Mouse (Mus musculus): Measurements from ENCODE around the gene Ptprn2.
A peak's percentile ranks its signal among the peaks of the same experiment; 100 is the strongest.

Gene Ptprn2

GRCm38 (mm10) chr12:116587548-116587947 is 102.0 kb downstream of the Ptprn2 start:
- DNase-seq (ENCODE audit: extremely low read depth, insufficient read length, low spot score) = no peak

DNA sequence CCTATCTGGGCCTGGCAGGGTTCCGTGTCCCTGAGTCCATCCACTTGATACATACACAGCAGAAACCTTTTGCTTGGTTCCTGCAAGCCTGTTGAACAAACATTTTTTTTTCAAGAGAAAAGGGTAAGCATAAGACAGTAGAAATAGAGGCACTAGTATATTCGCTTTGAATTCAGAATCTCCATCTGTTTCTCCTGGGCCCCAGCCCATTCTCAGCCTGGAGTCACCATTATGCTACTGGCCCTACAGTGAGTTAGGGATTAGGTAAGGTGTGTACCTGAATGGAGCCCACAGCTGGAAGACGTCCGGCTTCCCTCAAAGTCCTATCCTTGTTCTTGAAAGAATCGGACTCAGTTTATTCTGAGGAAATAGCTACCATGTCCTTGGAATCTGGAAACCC is 104.6 kb downstream of the Ptprn2 start:
- no peak for DNase-seq (ENCODE audit: extremely low read depth, insufficient read length, low spot score)

- DNase-seq (ENCODE audit: extremely low read depth, insufficient read length, low spot score) = no peak
Measured at GRCm38 (mm10) chr12:116594457-116594856, 108.9 kb downstream of the Ptprn2 start.

GRCm38 (mm10) chr12:116594866-116595610 is 109.5 kb downstream of the Ptprn2 start:
- DNase-seq (ENCODE audit: extremely low read depth, insufficient read length, low spot score) = no peak

DNA sequence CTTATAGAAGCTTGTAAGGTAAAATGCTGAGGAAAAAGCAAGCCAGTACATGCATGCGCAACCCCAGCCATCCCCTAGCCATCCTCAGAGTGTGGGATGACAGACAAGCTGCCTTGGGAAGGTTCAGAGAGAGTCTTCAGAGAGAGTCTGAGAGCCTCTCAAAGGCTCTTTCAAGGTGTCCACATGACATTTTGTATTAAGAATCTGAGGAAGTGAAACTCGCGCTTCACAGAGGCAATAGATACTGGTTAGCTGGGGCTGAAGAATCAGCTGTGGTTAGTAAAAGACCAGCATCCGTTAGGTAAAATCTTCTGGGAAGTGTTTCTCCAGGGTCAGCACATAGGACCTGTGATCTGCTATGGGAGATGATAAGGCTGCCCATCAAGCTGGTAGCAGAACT is 110.2 kb downstream of the Ptprn2 start:
- no peak for DNase-seq (ENCODE audit: extremely low read depth, insufficient read length, low spot score)

GRCm38 (mm10) chr12:116596993-116597392 is 111.5 kb downstream of the Ptprn2 start:
- DNase-seq (ENCODE audit: extremely low read depth, insufficient read length, low spot score) = no peak

DNA sequence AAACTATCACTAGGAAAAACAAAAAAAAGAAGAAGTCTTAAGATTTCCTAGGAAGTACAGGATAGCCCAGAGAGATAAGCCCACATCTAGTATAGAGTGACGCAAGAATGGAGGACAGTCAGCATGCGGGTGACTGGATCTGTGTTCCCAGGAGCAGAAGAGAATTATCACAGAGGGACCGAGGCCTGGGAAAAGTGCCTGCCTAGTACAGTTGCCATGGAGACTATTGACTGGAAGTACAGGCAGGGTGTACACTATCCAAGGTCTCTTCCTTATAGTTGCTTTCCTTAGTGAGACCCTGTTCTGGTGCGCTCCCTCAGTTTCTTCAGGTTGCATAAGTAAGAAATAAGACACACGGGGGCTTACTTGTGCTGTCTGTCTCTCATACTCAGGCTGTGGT is 112.2 kb downstream of the Ptprn2 start:
- DNase-seq (ENCODE audit: extremely low read depth, insufficient read length, low spot score) = no peak

DNA sequence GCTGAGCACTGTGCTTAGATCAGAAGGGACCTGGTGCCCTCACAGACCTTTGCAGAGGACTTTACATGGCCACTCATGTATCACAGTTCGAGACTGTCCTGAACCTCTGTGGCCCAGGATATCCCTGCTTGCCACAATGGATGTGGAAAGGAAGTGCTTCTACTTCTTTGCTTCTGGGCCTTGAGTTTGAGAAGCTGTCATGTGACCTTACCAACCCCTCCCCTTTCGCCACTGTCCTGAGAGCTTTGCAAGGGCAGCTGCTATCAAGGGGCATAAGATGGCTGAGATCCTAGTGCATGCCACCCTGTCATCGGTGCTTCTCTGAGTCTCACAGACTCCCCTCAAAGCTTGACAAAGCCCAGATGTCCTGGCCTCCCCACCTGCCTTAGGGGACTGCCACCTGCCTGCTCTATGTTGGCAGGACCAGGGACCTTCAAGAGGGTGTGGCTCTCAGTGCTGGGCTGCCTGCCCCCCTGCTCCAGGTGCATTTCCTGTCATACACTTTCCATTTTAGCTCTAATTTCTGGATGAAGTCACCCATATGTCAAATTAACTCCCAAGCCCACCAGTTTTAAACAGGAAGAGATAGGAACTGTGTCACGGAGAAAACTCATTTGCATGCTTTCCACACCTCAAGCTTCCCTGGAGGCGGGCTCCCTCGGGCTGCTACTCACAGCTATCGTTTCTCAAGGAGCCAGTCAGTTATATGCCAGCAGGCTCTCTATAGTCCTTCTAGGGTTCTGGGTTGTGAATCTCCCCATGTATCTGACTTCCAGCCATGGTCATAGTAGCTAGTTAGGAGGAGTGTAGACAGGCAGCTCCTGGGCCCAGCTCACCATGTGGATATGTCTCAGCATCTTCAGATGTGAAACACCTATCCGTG is 112.8 kb downstream of the Ptprn2 start:
- DNase-seq (ENCODE audit: extremely low read depth, insufficient read length, low spot score) = no peak

GRCm38 (mm10) chr12:116599537-116599936 is 114.0 kb downstream of the Ptprn2 start:
- DNase-seq (ENCODE audit: extremely low read depth, insufficient read length, low spot score) = no peak

DNA sequence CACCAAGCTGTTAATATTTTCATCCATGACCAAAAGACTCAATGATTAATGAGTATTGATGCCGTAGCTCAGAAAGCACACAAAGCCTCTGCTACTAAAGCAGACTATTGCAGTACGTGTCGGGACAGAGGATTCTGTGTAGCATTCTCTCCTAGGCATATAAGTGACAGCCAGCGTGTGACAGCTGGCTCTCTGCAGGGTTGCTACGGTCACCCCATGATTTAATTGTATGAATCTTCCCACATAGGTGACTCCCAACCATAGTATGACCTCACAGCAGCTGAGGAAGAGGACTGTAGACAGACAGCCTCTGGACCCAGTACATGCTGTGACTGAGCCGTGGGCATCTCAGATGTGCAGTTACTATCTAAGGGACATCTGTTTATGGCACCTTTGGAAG is 114.5 kb downstream of the Ptprn2 start:
- DNase-seq (ENCODE audit: extremely low read depth, insufficient read length, low spot score) = no peak

DNA sequence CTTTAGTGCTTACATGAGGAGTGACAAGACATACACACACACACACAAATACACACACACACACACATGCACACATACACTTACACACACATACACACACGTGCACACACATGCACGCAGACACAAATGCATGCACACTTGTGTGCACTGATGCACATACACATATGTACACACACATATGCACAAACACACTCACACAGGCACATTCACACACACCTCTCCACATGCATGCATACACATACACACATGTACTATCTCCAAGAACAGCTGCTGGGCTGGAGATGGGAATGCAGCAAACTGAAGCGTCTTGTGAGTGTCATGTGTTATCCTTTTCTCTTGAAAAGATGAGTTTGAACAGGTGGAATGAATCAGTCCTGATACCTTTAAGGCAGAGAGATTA is 115.9 kb downstream of the Ptprn2 start:
- DNase-seq (ENCODE audit: extremely low read depth, insufficient read length, low spot score) = no peak

DNA sequence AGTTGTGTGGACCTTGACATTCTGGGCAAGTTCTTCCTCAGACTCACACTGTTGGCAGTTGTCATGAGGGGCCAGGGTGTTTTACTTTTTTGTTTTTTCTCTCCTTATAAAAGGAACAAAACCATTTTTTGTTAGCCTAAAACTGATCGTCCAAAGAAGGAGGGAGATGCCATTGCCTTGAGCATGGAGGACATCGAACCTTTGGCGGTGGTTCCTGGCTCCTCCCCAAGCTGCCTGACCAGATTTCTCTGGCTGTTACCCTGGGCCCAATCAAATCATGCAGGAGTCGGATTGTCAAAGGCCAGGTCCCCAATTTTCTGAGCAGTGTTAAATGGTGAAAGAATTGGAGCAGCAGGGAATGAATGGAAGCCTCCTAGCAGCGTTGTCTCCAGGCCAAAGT is 116.4 kb downstream of the Ptprn2 start:
- DNase-seq (ENCODE audit: extremely low read depth, insufficient read length, low spot score) = no peak

- DNase-seq (ENCODE audit: extremely low read depth, insufficient read length, low spot score) = no peak
Measured at GRCm38 (mm10) chr12:116608598-116608997, 123.1 kb downstream of the Ptprn2 start.

- peak; percentile 6 for DNase-seq (ENCODE audit: extremely low read depth, insufficient read length, low spot score)
Measured at GRCm38 (mm10) chr12:116619868-116620267, 134.3 kb downstream of the Ptprn2 start.

DNA sequence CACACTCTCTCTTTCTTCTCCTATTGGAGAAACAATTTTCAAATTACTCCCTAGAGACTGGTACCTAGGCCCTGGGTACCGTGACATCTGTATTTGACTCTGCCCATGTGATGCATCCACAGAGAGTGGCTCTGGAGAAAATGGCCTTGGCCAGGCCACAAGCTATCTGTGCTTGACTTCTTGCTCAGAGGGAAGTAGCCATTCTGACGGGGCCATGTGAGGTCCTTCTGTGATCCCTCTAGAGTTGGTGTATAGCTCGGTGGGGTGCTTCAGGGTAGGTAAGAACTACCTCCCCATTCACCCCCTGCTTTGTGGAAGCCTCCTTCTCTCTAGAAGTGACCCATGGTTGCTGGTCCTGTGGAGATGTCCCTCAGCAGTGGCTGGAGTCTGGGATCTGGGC is 134.8 kb downstream of the Ptprn2 start:
- no peak for DNase-seq (ENCODE audit: extremely low read depth, insufficient read length, low spot score)

GRCm38 (mm10) chr12:116621325-116622040 is 136.0 kb downstream of the Ptprn2 start:
- DNase-seq (ENCODE audit: extremely low read depth, insufficient read length, low spot score) = no peak

DNA sequence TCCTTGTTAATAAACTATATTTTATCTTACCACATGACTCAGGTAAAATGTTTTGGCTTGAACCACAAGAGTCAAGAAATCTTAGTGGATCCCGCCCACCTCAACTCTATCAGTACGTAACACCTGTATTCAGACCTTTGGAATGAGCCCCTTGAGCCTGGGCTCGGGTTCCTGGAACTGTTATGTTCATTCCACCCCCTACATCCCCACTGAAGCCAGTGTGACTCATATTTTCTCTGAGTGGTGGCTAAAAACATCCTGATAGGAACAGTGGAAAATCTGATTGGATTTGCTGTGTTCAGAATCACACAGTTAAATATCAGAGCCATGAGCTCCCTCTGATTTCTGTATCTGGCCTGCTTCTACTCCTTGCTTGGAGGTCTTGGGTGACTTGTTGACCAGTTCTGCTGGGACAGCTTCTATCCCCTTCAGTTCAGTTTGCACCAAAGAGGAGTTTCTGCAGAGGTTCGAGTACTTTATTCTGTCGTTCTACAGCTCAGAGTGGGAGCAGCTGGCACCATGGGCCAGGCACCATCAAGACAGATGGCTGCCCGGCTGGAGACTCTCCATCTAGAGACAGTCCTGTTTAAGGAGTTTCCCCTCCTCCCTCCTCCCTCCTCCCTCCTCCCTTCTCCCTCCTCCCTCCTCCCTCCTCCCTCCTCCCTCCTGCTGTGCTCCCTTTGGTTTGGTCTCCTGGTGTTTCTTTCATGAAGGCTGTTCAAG is 137.3 kb downstream of the Ptprn2 start:
- no peak for DNase-seq (ENCODE audit: extremely low read depth, insufficient read length, low spot score)

GRCm38 (mm10) chr12:116625391-116626281 is 140.1 kb downstream of the Ptprn2 start:
- DNase-seq (ENCODE audit: extremely low read depth, insufficient read length, low spot score) = no peak

DNA sequence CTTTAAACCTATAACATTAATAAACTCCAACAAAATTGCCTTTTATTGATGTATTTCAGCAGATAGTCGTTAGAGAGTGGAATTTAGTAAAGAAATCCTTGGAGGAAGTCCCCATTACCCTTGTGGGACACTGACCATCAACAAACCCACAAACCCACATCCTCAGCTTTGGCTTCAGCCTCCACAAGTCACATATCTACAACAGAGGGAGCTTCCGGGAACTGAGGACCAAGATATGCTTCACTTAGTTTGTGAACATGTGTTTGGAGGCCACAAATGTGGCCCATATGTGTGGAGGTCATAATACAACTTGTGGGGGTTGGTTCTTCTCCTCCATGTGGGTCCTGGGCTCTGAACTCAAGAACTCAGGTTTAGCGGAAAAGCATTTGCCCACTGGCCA is 143.5 kb downstream of the Ptprn2 start:
- DNase-seq (ENCODE audit: extremely low read depth, insufficient read length, low spot score) = no peak

DNA sequence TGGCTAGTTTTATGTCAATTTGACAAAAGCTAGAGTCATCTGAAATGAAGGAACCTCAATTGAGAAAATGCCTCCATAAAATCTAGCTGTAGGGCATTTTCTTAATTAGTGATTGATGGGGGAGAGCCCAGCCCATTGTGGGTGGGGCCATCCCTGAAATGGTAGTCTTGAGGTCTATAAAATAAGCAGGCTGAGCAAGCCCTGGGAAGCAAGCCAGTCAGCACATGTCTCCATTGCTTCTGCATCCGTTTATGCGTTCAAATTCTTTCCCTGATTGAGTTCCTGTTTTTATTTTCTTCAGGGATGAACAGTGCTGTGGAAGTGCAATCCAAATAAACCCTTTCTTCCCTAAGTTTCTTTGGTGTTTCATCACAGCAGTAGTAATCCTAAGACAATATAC is 152.0 kb downstream of the Ptprn2 start:
- DNase-seq (ENCODE audit: extremely low read depth, insufficient read length, low spot score) = no peak
